Mouse (Mus musculus) megakaryocyte, adult 5-6 weeks (primary cell): ENCODE results near the gene Secisbp2. TPM values are rescaled to one million over a fixed set of nuclear protein-coding genes. Genes with fewer than 3 reads are reported as not detected.

ENCODE experiments used
- ATAC-seq: 2 replicates; pipeline ENCODE4 v1.8.0; 2016; ENCODE audit warnings: mild to moderate bottlenecking, inconsistent platforms; ENCODE audit not compliant: poor library complexity, severe bottlenecking
- total RNA-seq, 2 experiments: library from RNA; stranded (forward) in 1 of 2; stranded (reverse) in 1 of 2; fragments of 153-499, 151-499 nt in 1 of 2; fragments of 221-1000, 200-1000 nt in 1 of 2; gene quantifications; 2 replicates each; pipeline versions ENCODE4 v1.2.3 to v1.2.4; 2015 to 2017

Gene Secisbp2
- total RNA-seq, 2 experiments from 2014 or later: 14.0 to 21.9 TPM

- no peak for ATAC-seq
Measured at GRCm38 (mm10) chr13:51681634-51682033, 30.1 kb downstream of the Secisbp2 start.

DNA sequence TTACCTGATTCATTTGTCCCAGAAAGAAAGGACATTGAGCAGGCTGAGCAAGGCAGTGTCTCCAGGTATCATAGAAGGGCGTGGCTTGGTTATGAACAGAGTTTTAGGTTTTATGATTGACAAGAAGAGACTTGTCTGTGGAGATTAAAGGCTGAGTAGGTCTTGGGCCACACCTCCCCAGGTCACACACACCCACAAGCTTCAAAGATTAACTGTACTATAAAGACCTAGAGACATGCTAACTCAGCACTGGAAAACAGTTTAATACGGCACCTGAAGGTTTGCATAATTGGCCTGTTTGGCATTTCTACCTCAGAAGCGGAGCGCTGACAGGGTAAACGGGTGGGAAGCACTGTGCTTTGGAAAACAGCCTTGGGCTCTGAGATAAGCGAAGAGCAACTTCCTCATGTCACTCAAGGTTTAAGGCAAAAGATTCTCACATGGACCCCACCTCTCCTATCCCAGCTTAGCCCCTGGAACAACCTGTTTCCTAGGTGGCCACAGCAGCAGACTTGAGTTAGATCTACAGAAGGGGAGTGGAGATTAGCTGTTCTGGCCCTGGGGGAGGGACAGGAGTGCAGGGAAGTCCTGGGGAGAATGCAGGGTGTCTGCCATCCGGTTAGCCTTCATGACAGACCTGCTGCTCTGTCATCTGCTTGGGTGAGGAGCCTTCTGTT is 33.9 kb downstream of the Secisbp2 start:
- ATAC-seq: no peak

DNA sequence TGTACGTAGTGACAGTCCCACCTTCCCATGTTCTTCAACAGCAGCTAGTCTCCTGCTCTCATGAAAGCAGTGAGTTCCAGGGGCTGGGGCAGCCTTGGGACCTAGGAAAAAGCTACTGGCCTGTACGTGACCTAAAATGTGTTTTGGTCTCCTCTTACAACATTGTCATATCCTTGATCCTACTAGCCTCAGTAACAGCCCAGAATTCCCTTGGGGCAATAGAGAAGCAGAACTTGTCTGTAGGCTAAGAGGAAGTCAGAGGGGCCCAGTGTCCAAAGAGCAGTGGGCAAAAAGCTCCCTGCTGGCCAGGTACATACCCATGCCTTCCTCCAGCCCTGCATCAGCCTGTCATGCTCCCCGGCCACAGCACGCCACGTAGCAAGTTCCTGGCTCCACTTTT is 35.5 kb downstream of the Secisbp2 start:
- ATAC-seq: 0 out of 2 replicates have a peak, but pooled peaks have one; percentile 49

GRCm38 (mm10) chr13:51688688-51689087 is 37.2 kb downstream of the Secisbp2 start:
- no peak for ATAC-seq

- ATAC-seq: peak; percentile 65
Measured at GRCm38 (mm10) chr13:51696481-51696880, 45.0 kb downstream of the Secisbp2 start.

DNA sequence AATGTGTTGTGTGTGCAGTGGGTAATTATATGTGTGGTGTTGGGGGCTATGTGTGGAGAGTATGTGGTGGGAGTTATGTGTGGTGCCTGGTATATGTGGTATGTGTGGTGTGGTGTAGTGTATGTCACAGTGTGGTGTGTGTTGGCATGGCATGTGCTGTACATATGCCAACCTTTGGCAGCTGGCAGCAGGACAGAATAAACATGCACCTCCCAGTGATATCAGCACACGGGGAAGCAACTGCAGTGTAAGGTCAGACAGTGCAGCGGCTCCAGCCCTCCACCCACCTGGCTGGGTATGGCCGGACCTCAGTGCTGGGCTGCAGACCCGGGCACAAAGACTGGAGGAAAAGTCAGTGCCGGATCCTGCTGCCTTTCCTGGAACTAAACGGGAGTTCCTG is 46.0 kb downstream of the Secisbp2 start:
- no peak for ATAC-seq

DNA sequence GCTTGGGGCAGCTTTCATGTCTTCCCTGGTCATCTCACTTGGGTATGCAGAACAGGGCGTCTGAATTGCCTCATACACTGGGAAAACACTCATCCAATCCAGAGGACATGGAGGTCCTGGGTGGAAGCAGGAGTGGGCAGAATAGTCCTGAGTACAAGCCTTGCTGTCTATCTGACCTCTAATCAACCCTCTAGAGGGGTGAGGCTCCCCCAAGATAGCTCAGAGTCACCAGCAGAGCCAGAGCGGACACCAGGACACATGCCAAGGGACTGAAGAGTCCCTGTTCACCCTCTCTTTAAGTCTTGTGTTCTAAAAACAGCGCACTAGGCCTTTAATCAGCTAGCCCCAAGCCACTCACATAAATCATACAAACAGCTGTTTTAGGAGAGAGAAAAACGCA is 46.4 kb downstream of the Secisbp2 start:
- no peak for ATAC-seq

- no peak for ATAC-seq
Measured at GRCm38 (mm10) chr13:51698318-51698717, 46.8 kb downstream of the Secisbp2 start.

GRCm38 (mm10) chr13:51703893-51704292 is 52.4 kb downstream of the Secisbp2 start:
- no peak for ATAC-seq

- ATAC-seq: no peak
Measured at GRCm38 (mm10) chr13:51705882-51706854, 54.7 kb downstream of the Secisbp2 start.

GRCm38 (mm10) chr13:51710738-51711137 is 59.2 kb downstream of the Secisbp2 start:
- ATAC-seq: peak; percentile 94

DNA sequence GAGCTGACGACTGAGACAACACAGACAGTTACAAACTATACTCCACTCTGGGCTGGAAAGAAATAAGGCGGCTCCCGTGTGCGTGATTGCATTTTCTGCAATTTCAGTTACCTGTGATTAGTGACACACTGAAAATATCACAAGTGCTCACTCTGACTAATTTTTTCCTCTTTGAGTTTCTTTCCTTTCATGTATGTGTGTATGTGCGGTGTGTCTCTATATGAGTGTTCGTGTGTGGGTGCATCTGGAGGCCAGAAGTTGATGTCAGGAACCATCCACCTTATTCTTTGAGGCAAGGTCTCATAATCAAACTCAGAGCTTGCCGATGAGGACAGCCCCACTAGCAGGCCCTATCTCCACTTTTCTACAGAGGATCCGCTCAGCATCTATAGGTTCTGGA is 60.5 kb downstream of the Secisbp2 start:
- no peak for ATAC-seq

DNA sequence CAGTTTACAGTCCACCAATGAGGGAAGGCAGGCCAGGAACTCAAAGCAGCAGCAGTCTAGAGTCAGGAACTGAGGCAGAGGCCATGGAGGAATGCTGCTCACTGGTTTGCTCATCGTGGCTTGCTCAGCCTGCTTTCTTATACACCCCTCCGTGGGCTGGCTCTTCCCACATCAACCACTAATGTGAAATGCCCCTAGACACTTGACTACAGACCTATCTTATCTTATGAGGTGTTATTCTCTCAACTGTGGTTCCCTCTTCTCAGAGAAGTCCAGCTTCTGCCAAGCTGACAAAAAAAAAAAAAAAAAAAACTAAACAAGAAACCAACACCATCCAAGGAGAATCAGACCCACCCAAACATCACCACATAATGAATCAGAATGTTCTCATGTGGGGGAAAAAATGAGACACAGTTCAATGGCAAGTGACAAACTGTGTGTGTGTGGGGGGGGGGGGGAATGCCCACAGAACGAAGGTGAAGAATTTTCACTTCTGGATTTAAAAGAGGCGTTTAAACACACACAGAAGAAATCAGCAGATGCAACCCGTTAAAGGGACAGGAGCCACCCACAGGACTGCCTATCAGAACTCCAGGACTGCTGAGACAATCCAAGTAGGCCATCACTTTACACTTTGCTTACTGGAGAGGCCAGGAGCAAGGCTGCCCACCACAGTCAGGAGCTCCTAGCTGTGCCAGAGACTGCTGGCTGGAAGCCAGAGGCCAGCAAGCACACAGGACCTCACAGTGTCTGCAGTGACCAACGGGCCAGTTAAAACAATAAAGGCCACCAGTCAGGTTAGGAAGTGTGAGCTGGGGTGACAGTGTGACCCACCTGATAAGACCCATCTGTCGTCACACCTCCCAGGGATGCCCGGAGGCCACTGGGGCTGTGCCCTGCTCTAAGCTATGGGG is 65.1 kb downstream of the Secisbp2 start:
- ATAC-seq: no peak

GRCm38 (mm10) chr13:51719256-51719655 is 67.8 kb downstream of the Secisbp2 start:
- no peak for ATAC-seq

- no peak for ATAC-seq
Measured at GRCm38 (mm10) chr13:51720556-51720955, 69.1 kb downstream of the Secisbp2 start.

GRCm38 (mm10) chr13:51723114-51723513 is 71.6 kb downstream of the Secisbp2 start:
- ATAC-seq: no peak

DNA sequence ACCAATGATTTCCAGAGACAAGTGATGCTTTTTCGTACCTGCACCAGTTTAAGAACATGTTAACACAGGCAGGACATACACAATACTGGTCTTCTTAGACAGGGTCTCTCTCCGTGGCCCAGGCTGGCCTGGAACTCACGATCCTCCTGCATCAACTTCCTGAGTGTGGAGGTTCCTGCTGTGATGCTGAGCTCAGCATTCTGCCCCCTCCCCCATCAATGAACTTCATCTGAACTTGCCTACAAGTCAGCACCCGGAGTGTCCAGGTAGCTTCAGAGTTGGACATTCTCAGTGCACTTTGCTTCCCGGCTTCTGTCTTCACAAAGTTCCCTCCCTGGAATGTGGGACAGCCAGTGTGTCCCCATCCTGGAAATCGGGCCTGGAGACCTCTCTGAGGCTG is 73.1 kb downstream of the Secisbp2 start:
- ATAC-seq: no peak

GRCm38 (mm10) chr13:51725446-51725845 is 73.9 kb downstream of the Secisbp2 start:
- no peak for ATAC-seq

DNA sequence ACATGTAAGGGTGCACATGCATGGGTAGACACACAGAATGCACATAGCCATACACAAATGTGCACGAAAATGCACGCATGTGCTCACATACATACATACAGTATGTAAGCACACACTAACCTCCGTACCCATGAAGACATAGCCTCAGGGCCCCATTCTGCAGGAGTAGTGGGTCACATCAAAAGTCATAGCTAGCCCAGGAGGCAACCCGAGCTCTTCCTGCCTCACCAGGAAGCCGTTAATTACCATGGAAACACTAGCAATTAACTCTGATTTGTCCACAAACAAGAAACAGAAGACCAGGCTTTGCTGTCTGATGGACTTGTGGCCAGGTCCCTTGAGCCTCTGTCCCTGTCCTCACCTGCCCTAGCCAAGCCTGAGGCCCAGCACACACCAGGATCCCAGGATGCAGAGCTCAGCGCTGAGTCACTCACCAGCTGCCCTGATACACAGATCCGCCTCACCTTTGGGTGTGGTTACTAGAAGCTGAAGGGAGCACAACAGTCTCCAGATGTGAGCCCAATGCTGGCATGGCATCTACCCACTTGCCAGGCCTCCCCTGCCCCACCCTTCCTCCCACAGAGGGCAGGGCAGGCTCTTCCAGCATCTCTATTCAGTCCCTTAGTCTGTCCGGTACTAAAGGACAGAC is 74.6 kb downstream of the Secisbp2 start:
- peak; percentile 24; the same call in 1 of the 2 replicates for ATAC-seq

DNA sequence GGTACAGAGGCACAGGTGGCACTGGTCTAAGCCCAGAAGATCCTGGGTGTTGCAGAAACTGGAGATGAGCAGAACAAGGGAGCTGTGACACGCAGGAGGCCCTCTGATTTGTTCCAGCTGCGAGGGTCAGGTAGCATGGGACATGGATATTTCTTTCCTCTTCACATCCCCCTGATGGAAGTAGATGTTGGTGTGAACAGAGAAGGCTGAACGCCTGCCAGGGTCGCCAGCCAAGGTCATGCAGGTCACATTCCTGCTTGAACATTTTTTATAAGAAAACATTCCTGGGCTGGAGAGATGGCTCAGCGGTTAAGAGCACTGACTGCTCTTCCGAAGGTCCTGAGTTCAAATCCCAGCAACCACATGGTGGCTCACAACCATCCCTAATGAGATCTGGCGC is 75.9 kb downstream of the Secisbp2 start:
- no peak for ATAC-seq
